Mouse (Mus musculus) intestine, postnatal 0 days (tissue): ENCODE measurements around the gene Gng3. TPM values are rescaled to one million over a fixed set of nuclear protein-coding genes. Genes with fewer than 3 reads are reported as not detected.

Experiments
- ATAC-seq: fragments of 200-750 bp; cut with Nextera tagmentation; 2 replicates; pipeline ENCODE4 v1.8.0; 2017; ENCODE audit warnings: mild to moderate bottlenecking, moderate TSS enrichment, moderate library complexity
- H3K27ac ChIP-seq: fragments of 300-500 bp; sonication (generic); 2 replicates; pipeline ENCODE4 v1.5.1; 2014; ENCODE audit warnings: mild to moderate bottlenecking, low read depth, low read length, moderate library complexity
- H3K27me3 ChIP-seq: fragments of 300-500 bp; sonication (generic); replicated peaks from 2 replicates; pipeline ENCODE4 v1.6.1; 2014; ENCODE audit warnings: low read length, mixed read lengths; ENCODE audit not compliant: control insufficient read depth, insufficient read depth
- H3K36me3 ChIP-seq: fragments of 300-500 bp; sonication (generic); 2 replicates; pipeline ENCODE4 v1.6.1; 2014; ENCODE audit warnings: mild to moderate bottlenecking, moderate library complexity; ENCODE audit not compliant: control insufficient read depth, insufficient read depth
- H3K4me1 ChIP-seq: fragments of 300-500 bp; sonication (generic); replicated peaks from 2 replicates; pipeline ENCODE4 v1.6.1; 2014; ENCODE audit warnings: antibody characterized with exemption, low read length, mixed read lengths; ENCODE audit not compliant: control insufficient read depth, insufficient read depth
- H3K4me2 ChIP-seq: fragments of 300-500 bp; sonication (generic); replicated peaks from 2 replicates; pipeline ENCODE4 v1.6.1; 2014; ENCODE audit warnings: low read depth, mild to moderate bottlenecking, moderate library complexity
- H3K4me3 ChIP-seq: fragments of 300-500 bp; sonication (generic); 2 replicates; pipeline ENCODE4 v1.5.1; 2014; ENCODE audit warnings: low read depth, low read length
- H3K9ac ChIP-seq: fragments of 300-500 bp; sonication (generic); 2 replicates; pipeline ENCODE4 v1.6.1; 2014; ENCODE audit warnings: mild to moderate bottlenecking, low read depth, low read length
- H3K9me3 ChIP-seq: fragments of 300-500 bp; sonication (generic); 2 replicates; pipeline ENCODE4 v1.6.1; 2016; ENCODE audit warnings: mixed run types; ENCODE audit not compliant: control insufficient read depth
- CTCF ChIP-seq: sonication (generic); IDR thresholded peaks from 2 replicates; pipeline ENCODE4 v1.5.1; 2016; ENCODE audit warnings: low read depth, mild to moderate bottlenecking, control low read depth, antibody characterized with exemption, moderate library complexity
- WGBS: fragments of 180-500 bp; shearing (Covaris S2); extraction: QIAGEN DNeasy Blood & Tissue Kit; methylation state at CpG from one replicate; pipeline ENCODE4 v1.1.7; 2014; 5-methylcytosine and 5-hydroxymethylcytosine counted together
- polyA plus RNA-seq: library from polyadenylated mRNA; unstranded; fragments of >200 nt; fragmentation: Nextera tagmentation; extraction: Ambion mirVana; gene quantifications from 2 replicates; pipeline ENCODE4 v1.2.1, GENCODE M21; 2015

The Gng3 gene
- polyA plus RNA-seq, 1 experiment from 2014 or later = 9.4 TPM

DNA sequence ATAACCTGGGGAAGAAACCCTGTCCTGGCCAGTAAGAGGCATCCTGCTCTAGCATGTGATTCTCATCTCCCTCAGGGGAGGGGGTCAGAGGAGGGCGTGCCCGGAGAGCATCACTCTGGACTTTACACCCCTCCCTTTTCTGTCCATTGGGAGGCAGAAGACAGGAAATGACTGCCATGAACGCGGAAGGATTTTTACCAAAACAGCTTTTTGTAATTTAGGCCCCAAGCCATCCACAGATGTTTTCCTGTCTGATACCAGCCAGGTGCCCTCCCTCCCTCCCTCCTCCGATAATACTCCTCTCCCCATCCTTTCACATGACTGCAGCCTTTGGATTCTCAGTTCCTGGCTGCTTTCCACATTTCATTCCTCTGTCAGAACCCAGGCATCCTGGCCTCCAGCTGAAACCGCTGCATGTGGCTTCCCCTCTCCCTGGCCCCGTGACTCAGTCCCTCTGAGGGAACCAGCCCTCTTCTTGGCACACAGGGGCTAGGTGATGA lies 11.5 kb upstream of the Gng3 start, which contains the start of gene Lrrn4cl:
Gene Lrrn4cl, plus strand, starts transcription at position 367 of the 500 bp plus-strand sequence.
- no peak for TF ChIP-seq CTCF
- no peaks in the 10 kb centered on the region for H3K4me1 ChIP-seq
- peaks cover 23% of the 10 kb centered on the region for H3K36me3 ChIP-seq
- H3K9me3 ChIP-seq = no peaks in the 10 kb centered on the region
- no peak within 1 kb of the TSS for H3K4me3 ChIP-seq
- H3K27ac ChIP-seq = peak within 1 kb of the TSS; percentile 11
- peak; percentile 74 for ATAC-seq
- 0 out of 2 replicates have a peak within 1 kb of the TSS, but pooled peaks have one; percentile 23 for H3K9ac ChIP-seq
- WGBS = 21% methylated on average over 7 of the region's 7 CpGs
- no peaks in the 10 kb centered on the region for H3K27me3 ChIP-seq
- H3K4me2 ChIP-seq = peak within 1 kb of the TSS; percentile 14; the same call in 1 of the 2 replicates

- WGBS = 64% methylated on average over 5 of the region's 5 CpGs
- Histone ChIP-seq H3K27ac (no peak overlapping the region), H3K36me3 (peaks cover 23% of the 10 kb centered on the region), H3K9me3 (no peaks in the 10 kb centered on the region), H3K4me3 (no peak overlapping the region), H3K9ac (no peak overlapping the region), H3K27me3 (no peaks in the 10 kb centered on the region), H3K4me2 (no peak overlapping the region), H3K4me1 (no peaks in the 10 kb centered on the region)
- TF ChIP-seq CTCF = no peak
- no peak for ATAC-seq
Observed at GRCm38 (mm10) chr19:8848356-8848755, 9.4 kb upstream of the Gng3 start.

DNA sequence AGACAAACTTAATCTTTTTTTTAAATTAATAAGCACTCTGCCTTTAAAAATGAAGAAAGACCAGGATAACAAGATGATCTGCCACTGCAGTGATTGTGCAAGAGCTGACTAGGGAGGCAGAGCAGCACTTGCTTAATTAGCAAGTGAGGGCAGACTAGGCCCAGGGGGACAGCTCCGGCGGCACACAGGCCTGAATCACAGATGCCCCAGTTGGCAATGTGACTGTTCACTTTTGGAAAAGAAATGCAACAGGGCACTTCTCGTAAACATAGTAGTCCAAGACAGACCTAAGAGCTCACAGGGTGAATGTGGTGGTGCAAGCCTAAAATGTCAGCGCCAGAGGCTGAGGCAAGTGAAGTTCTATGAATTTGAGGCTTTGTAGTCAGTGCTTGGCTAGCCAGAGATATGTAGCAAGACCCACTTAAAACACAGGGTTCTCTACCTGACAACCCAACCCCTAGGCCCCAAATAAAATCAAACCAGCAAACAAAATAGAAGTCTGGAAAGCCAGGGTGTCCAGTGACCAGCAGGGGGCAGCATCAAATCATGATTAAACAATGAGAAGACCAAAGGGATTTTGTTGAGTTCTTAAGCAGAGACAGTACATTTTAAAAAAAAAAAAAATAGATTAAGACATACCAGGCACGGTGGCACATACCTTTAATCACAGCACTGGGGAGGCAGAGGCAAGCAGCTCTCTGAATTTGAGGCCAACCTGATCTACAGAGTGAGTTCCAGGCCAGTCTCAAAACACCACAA lies 5.6 kb upstream of the Gng3 start:
- H3K4me3 ChIP-seq = no peak overlapping the region
- peak; percentile 76 for TF ChIP-seq CTCF
- no peaks in the 10 kb centered on the region for H3K27me3 ChIP-seq
- H3K4me1 ChIP-seq = no peaks in the 10 kb centered on the region
- WGBS = 64% methylated on average over 5 of the region's 5 CpGs
- no peak for ATAC-seq
- no peak overlapping the region for H3K27ac ChIP-seq
- no peak overlapping the region for H3K9ac ChIP-seq
- no peak overlapping the region for H3K4me2 ChIP-seq
- H3K9me3 ChIP-seq = no peaks in the 10 kb centered on the region
- peaks cover 23% of the 10 kb centered on the region for H3K36me3 ChIP-seq

DNA sequence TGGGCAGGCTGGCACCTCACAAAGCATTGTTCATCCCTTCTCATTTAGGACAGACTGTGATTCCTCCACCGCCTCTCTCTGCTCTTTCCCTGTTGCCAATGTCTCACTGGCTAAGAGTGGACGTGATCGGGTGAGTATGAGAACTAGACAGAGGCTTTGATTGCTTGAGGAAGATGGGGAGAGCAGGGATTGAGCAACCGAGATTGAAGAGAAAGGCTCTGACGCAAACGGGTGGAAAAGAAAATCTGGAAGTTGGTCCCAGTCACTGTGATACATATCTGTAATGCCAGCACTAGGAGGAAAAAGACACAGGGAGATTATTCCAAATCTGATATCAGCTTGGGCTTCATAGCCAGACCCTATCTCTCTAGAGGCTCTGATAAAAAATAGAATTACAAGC lies 4.0 kb upstream of the Gng3 start:
- Histone ChIP-seq H3K4me3 (no peak overlapping the region), H3K4me1 (no peaks in the 10 kb centered on the region), H3K27me3 (no peaks in the 10 kb centered on the region), H3K9me3 (no peaks in the 10 kb centered on the region), H3K36me3 (peaks cover 23% of the 10 kb centered on the region), H3K9ac (no peak overlapping the region), H3K4me2 (no peak overlapping the region), H3K27ac (no peak overlapping the region)
- ATAC-seq = no peak
- WGBS = 87% methylated on average over 6 of the region's 6 CpGs
- TF ChIP-seq CTCF = no peak

DNA sequence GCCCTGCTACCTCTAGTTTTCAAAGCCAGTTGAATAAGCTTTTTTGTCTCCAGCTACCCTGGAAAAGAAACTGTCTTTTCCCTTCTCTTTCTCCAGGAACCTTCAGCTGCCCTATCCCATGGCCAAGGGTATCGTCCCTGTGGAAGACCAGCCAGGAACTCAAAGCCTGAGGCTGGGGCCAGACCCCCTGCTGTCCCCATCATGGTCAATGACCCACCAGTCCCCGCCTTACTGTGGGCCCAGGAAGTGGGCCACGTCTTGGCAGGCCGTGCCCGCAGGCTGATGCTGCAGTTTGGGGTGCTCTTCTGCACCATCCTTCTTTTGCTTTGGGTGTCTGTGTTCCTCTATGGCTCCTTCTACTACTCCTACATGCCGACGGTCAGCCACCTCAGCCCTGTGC lies 2.0 kb upstream of the Gng3 start:
- TF ChIP-seq CTCF = no peak
- H3K36me3 ChIP-seq = peaks cover 4% of the 10 kb centered on the region
- H3K4me3 ChIP-seq = peak overlapping the region; percentile 41; the same call in 1 of the 2 replicates
- H3K4me1 ChIP-seq = no peaks in the 10 kb centered on the region
- no peaks in the 10 kb centered on the region for H3K9me3 ChIP-seq
- peak overlapping the region; percentile 60 for H3K9ac ChIP-seq
- 94% methylated on average over 7 of the region's 7 CpGs for WGBS
- ATAC-seq = no peak
- H3K4me2 ChIP-seq = peak overlapping the region; percentile 66
- H3K27ac ChIP-seq = no peak overlapping the region
- no peaks in the 10 kb centered on the region for H3K27me3 ChIP-seq

GRCm38 (mm10) chr19:8839908-8840791 lies 1.2 kb upstream of the Gng3 start:
- TF ChIP-seq CTCF = no peak
- Histone ChIP-seq H3K4me2 (peak overlapping the region; percentile 66), H3K4me1 (no peaks in the 10 kb centered on the region), H3K9ac (peak overlapping the region; percentile 60), H3K27me3 (no peaks in the 10 kb centered on the region), H3K9me3 (no peaks in the 10 kb centered on the region), H3K27ac (peak overlapping the region; percentile 21), H3K4me3 (peak overlapping the region; percentile 41), H3K36me3 (peaks cover 6% of the 10 kb centered on the region; the same call in 1 of the 2 replicates)
- WGBS = 26% methylated on average over 29 of the region's 29 CpGs
- ATAC-seq = peak; percentile 60
